Mouse (Mus musculus) C2C12 (cell line): ENCODE measurements at regions not wholly inside any gene's neighbourhood (a gene's known extent, or its start where the extent isn't known, plus 50 kb on each side); places are given as distances from the start of the nearest gene placed in this dataset.

Experiments
- H3K27me3 ChIP-seq: one replicate; pipeline ENCODE4 v1.6.1; 2011; ENCODE audit not compliant: control insufficient read depth, insufficient read depth, insufficient read length
- H3K36me3 ChIP-seq: one replicate; pipeline ENCODE4 v1.6.1; 2011; ENCODE audit not compliant: control insufficient read depth, insufficient read depth
- H3K4me3 ChIP-seq: one replicate; pipeline ENCODE4 v1.5.1; 2011; ENCODE audit warnings: mild to moderate bottlenecking, control low read depth; ENCODE audit not compliant: poor library complexity, insufficient read depth, severe bottlenecking
- H3K79me2 ChIP-seq: one replicate; pipeline ENCODE4 v1.6.1; 2011; ENCODE audit not compliant: control insufficient read depth, insufficient read depth
- H3K79me3 ChIP-seq: one replicate; pipeline ENCODE4 v1.6.1; 2011; ENCODE audit warnings: low read depth, control low read depth
- H3ac ChIP-seq: one replicate; pipeline ENCODE3; 2011; ENCODE audit warnings: low read depth; ENCODE audit not compliant: control insufficient read depth, insufficient read length
- CEBPB ChIP-seq: IDR thresholded peaks from one replicate; pipeline ENCODE4 v1.6.1; 2011; ENCODE audit warnings: low read depth, mild to moderate bottlenecking, control low read depth, moderate library complexity
- CTCF ChIP-seq: IDR thresholded peaks from one replicate; pipeline ENCODE4 v1.5.1; 2011; ENCODE audit not compliant: control insufficient read depth, insufficient read depth, insufficient read length
- FOSL1 ChIP-seq: IDR thresholded peaks from one replicate; pipeline ENCODE4 v1.8.0; 2011; ENCODE audit warnings: mild to moderate bottlenecking, low read length; ENCODE audit not compliant: poor library complexity, insufficient read depth, severe bottlenecking
- MAX ChIP-seq: IDR thresholded peaks from one replicate; pipeline ENCODE4 v1.6.1; 2011; ENCODE audit warnings: mild to moderate bottlenecking, control low read depth
- MYOD1 ChIP-seq: IDR thresholded peaks from one replicate; pipeline ENCODE4 v1.6.1; 2011; ENCODE audit warnings: low read depth; ENCODE audit not compliant: control insufficient read depth, insufficient read length
- MYOG ChIP-seq: IDR thresholded peaks from one replicate; pipeline ENCODE4 v1.6.1; 2011; ENCODE audit not compliant: control insufficient read depth, insufficient read length; ENCODE audit errors: extremely low read depth
- USF1 ChIP-seq: IDR thresholded peaks from one replicate; pipeline ENCODE4 v1.6.1; 2011; ENCODE audit warnings: low read depth, mild to moderate bottlenecking, control low read depth, moderate library complexity

- Histone ChIP-seq H3ac (no peak overlapping the region), H3K36me3 (no peaks in the 10 kb centered on the region), H3K79me3 (no peaks in the 10 kb centered on the region), H3K27me3 (no peaks in the 10 kb centered on the region), H3K79me2 (no peaks in the 10 kb centered on the region), H3K4me3 (no peak overlapping the region)
- TF ChIP-seq USF1 (no peak), FOSL1 (no peak), CTCF (no peak), MYOD1 (no peak), CEBPB (no peak), MYOG (no peak), MAX (no peak)
Measured at GRCm38 (mm10) chr13:83997599-83998369, 224.3 kb upstream of the Tmem161b start.

- H3ac ChIP-seq, result no peak overlapping the region
- no peaks in the 10 kb centered on the region for H3K27me3 ChIP-seq
- TF ChIP-seq CTCF (no peak), USF1 (no peak), FOSL1 (no peak), MAX (no peak), MYOD1 (no peak), CEBPB (no peak), MYOG (no peak)
- no peaks in the 10 kb centered on the region for H3K79me2 ChIP-seq
- H3K79me3 ChIP-seq, result no peaks in the 10 kb centered on the region
- no peaks in the 10 kb centered on the region for H3K36me3 ChIP-seq
- no peak overlapping the region for H3K4me3 ChIP-seq
Measured at GRCm38 (mm10) chr13:84021771-84022170, 200.3 kb upstream of the Tmem161b start.

- H3K27me3 ChIP-seq, result no peaks in the 10 kb centered on the region
- H3ac ChIP-seq, result no peak overlapping the region
- H3K36me3 ChIP-seq, result no peaks in the 10 kb centered on the region
- no peaks in the 10 kb centered on the region for H3K79me2 ChIP-seq
- no peaks in the 10 kb centered on the region for H3K79me3 ChIP-seq
- no peak overlapping the region for H3K4me3 ChIP-seq
- TF ChIP-seq FOSL1 (no peak), CEBPB (no peak), MYOG (no peak), USF1 (no peak), MYOD1 (no peak), MAX (no peak), CTCF (no peak)
Measured at GRCm38 (mm10) chr13:84023021-84023420, 199.1 kb upstream of the Tmem161b start.

DNA sequence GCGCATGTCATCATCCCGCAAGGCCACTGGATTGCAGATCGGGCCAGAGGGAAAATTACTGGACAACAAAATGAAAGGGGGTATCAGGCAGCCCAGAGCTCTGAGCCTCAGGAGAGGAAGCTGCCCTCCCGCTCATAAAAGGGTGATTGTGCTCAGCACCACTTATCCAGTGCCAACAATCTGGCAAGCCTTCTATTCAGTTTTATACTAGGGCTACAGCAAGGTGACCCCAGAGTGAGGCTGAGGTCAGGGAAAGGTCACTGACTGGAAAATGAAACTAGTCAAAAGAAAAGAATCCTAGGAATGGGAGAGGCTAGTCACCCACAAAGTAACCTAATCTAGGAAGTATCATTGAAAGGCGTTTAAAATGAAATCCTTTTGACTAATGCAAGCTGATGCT lies 198.5 kb upstream of the Tmem161b start:
- Histone ChIP-seq H3K27me3 (no peaks in the 10 kb centered on the region), H3ac (no peak overlapping the region), H3K36me3 (no peaks in the 10 kb centered on the region), H3K79me3 (no peaks in the 10 kb centered on the region), H3K4me3 (no peak overlapping the region), H3K79me2 (no peaks in the 10 kb centered on the region)
- TF ChIP-seq FOSL1, result no peak
- no peak for TF ChIP-seq CEBPB
- no peak for TF ChIP-seq CTCF
- TF ChIP-seq MAX, result no peak
- no peak for TF ChIP-seq MYOG
- TF ChIP-seq USF1, result no peak
- TF ChIP-seq MYOD1, result no peak

DNA sequence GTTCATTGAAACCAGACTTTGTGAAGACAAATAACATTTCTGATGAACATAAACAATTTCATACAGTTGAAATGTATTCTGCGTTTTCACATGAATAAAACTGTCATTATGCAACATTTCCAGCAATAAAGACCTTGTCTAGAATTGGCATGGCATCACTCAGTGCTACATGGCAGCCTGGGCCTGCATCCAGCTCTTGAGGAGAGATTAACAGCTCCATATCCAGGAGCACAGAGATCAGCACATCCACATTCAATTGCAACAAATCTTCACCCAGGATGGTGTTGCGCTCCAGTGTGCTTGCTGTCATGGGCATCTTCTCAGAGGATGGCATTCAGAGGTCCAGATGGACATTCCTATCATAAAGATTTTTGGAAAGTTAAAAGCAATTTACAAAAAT lies 196.7 kb upstream of the Tmem161b start:
- TF ChIP-seq USF1 (no peak), MYOG (no peak), CEBPB (no peak), CTCF (no peak), MYOD1 (no peak), MAX (no peak), FOSL1 (no peak)
- no peak overlapping the region for H3ac ChIP-seq
- no peaks in the 10 kb centered on the region for H3K36me3 ChIP-seq
- no peaks in the 10 kb centered on the region for H3K27me3 ChIP-seq
- H3K4me3 ChIP-seq, result no peak overlapping the region
- no peaks in the 10 kb centered on the region for H3K79me3 ChIP-seq
- H3K79me2 ChIP-seq, result no peaks in the 10 kb centered on the region
